9 mouse cellular contexts compared by ENCODE assay signal in genomic region chr2:13558607-13559262, GRCm38 (mm10). TPM values are rescaled to one million over a fixed set of nuclear protein-coding genes. Genes with fewer than 3 reads are reported as not detected.
DNase-seq lines count a peak whose midpoint lies in the region; ATAC-seq and TF ChIP-seq lines count a peak whose summit lies in the region.
"Had no signal": no experiment of that assay in that cellular context is flagged by ENCODE, and none has a peak within 500 bp of the region (broad histone marks: within the 10 kb centered on the region; RNA-seq: fewer than 3 reads in every experiment).

No protein-coding gene starts in this region.

- H3K4me2 ChIP-seq in kidney, embryonic 16.5 days (replicated peaks; ENCODE audit: low read depth, low read length), result no peak overlapping the region
- no peak overlapping the region for H3K4me2 ChIP-seq in heart, postnatal 0 days (ENCODE audit: low read depth, low read length)

- no peak overlapping the region for H3K27ac ChIP-seq in kidney, embryonic 16.5 days (ENCODE audit: low read length)
- H3K27ac ChIP-seq in heart, postnatal 0 days (ENCODE audit: low read depth), result peak overlapping the region; percentile 67

- H3K36me3 ChIP-seq in kidney, embryonic 16.5 days (ENCODE audit: insufficient read depth, low read length), result no peaks in the 10 kb centered on the region
- no peaks in the 10 kb centered on the region for H3K36me3 ChIP-seq in heart, postnatal 0 days (replicated peaks; ENCODE audit: control insufficient read depth, insufficient read depth, low read length)

- DNase-seq in kidney, postnatal 14 days, result peak; percentile 15
- DNase-seq in MEL-GATA-1-ER (ENCODE audit: extremely low read depth, low read depth), result peak; percentile 88
- DNase-seq in heart, postnatal 0 days (ENCODE audit: low spot score), result peak; percentile 50
- no peak for DNase-seq in embryo, embryonic 11 days
- DNase-seq in layer of hippocampus, postnatal 14 days (ENCODE audit: low spot score in 2 of 2), result no peak
- DNase-seq: kidney, adult 8-10 months had no signal

- H3K4me1 ChIP-seq in kidney, embryonic 16.5 days (ENCODE audit: insufficient read depth, low read length), result no peaks in the 10 kb centered on the region
- H3K4me1 ChIP-seq in heart, postnatal 0 days (ENCODE audit: control insufficient read depth, insufficient read depth), result 0 out of 2 replicates have a peak, but pooled peaks cover 4% of the 10 kb centered on the region

- ATAC-seq in kidney, embryonic 16.5 days (ENCODE audit: low FRiP score, low TSS enrichment), result no peak
- ATAC-seq in heart, postnatal 0 days (ENCODE audit: insufficient read depth, low read depth), result peak; percentile 68
- ATAC-seq in megakaryocyte progenitor cell, adult 5-6 weeks (replicated peaks; ENCODE audit: poor library complexity), result peak; percentile 94
- no peak for ATAC-seq in cerebellum, adult (ENCODE audit: insufficient number of reproducible peaks, low FRiP score, low TSS enrichment)

- 41% methylated on average over 5 of the region's 5 CpGs for WGBS in kidney, embryonic 16.5 days
- 37% methylated on average over 5 of the region's 5 CpGs for WGBS in heart, postnatal 0 days

- H3K4me3 ChIP-seq in kidney, embryonic 16.5 days (ENCODE audit: low read length), result no peak overlapping the region
- H3K4me3 ChIP-seq in heart, postnatal 0 days (ENCODE audit: low read depth, low read length), result no peak overlapping the region

- no peak for TF ChIP-seq EP300 in heart, postnatal 0 days (IDR thresholded peaks at IDR 0.05; ENCODE audit: low read depth)

- H3K9ac ChIP-seq in kidney, embryonic 16.5 days (replicated peaks; ENCODE audit: low read length), result no peak overlapping the region
- no peak overlapping the region for H3K9ac ChIP-seq in heart, postnatal 0 days (replicated peaks; ENCODE audit: low read depth, low read length)

- TF ChIP-seq CTCF in heart, postnatal 0 days (IDR thresholded peaks at IDR 0.05; ENCODE audit: low read depth), result no peak

- H3K9me3 ChIP-seq in kidney, embryonic 16.5 days (ENCODE audit: low read length), result no peaks in the 10 kb centered on the region
- H3K9me3 ChIP-seq in heart, postnatal 0 days (replicated peaks; ENCODE audit: control insufficient read depth, low read length), result no peaks in the 10 kb centered on the region

- no peaks in the 10 kb centered on the region for H3K27me3 ChIP-seq in kidney, embryonic 16.5 days (ENCODE audit: insufficient read depth, low read length)
- no peaks in the 10 kb centered on the region for H3K27me3 ChIP-seq in heart, postnatal 0 days (ENCODE audit: control insufficient read depth, insufficient read depth, low read length)

RNA-seq across cellular contexts. Expression of gene Trdmt1, which starts 14.3 kb away (rescaled TPM):
- polyA plus RNA-seq in kidney, embryonic 16.5 days (2015; fragmentation: Nextera tagmentation; extraction: Ambion mirVana), result 13.4 and 14.2 TPM in 2 replicates
- total RNA-seq in heart, postnatal 0 days (2014; rRNA removed; ENCODE audit: low replicate concordance), result 5.7 and 19.0 TPM in 2 replicates
- 9.3 and 10.3 TPM in 2 replicates for polyA plus RNA-seq in heart, postnatal 0 days (2015; fragmentation: Nextera tagmentation; extraction: Ambion mirVana)
- 13.9 and 14.4 TPM in 2 replicates for total RNA-seq in megakaryocyte progenitor cell, adult 5-6 weeks (2015)
- total RNA-seq in megakaryocyte progenitor cell, adult 5-6 weeks (2017), result 16.4 and 17.7 TPM in 2 replicates
- total RNA-seq in layer of hippocampus, postnatal 14 days (2021), result 1 to 10 TPM; 4.4 to 5.9 TPM

RNA-seq across cellular contexts. Expression of gene Vim, which starts 15.0 kb away (rescaled TPM):
- 489 and 497 TPM in 2 replicates for polyA plus RNA-seq in kidney, embryonic 16.5 days (2015; fragmentation: Nextera tagmentation; extraction: Ambion mirVana)
- total RNA-seq in heart, postnatal 0 days (2014; rRNA removed; ENCODE audit: low replicate concordance), result 2,529 and 2,768 TPM in 2 replicates
- polyA plus RNA-seq in heart, postnatal 0 days (2015; fragmentation: Nextera tagmentation; extraction: Ambion mirVana), result 696 and 707 TPM in 2 replicates
- 816 and 1,066 TPM in 2 replicates for total RNA-seq in megakaryocyte progenitor cell, adult 5-6 weeks (2015)
- 743 and 949 TPM in 2 replicates for total RNA-seq in megakaryocyte progenitor cell, adult 5-6 weeks (2017)
- total RNA-seq in layer of hippocampus, postnatal 14 days (2021), result 100 to 1,000 TPM in 1 of 2 experiments, 10 to 100 TPM in 1; 81.1 to 121 TPM

Comparison
In these comparisons a context has a peak if more than half of its experiments do, and no peak if none do; other contexts are left out.
1. DNase-seq: peak in kidney, postnatal 14 days (single experiment), MEL-GATA-1-ER (single experiment) and heart, postnatal 0 days (single experiment); none in embryo, embryonic 11 days (single experiment) and layer of hippocampus, postnatal 14 days (0 of 2).
2. ATAC-seq: peak in heart, postnatal 0 days (single experiment) and megakaryocyte progenitor cell, adult 5-6 weeks (single experiment); none in kidney, embryonic 16.5 days (single experiment) and cerebellum, adult (single experiment).
3. RNA of gene Vim, which starts 15.0 kb away (total RNA-seq): 2,529 to 2,768 TPM in heart, postnatal 0 days and 743 to 1,066 TPM in megakaryocyte progenitor cell, adult 5-6 weeks; 81.1 to 121 TPM in layer of hippocampus, postnatal 14 days; every median in the first group is over 4 times any median in the second.